Mouse (Mus musculus): ENCODE measurements at regions not wholly inside any gene's neighbourhood (a gene's known extent, or its start where the extent isn't known, plus 50 kb on each side); places are given as distances from the start of the nearest gene placed in this dataset.

DNA sequence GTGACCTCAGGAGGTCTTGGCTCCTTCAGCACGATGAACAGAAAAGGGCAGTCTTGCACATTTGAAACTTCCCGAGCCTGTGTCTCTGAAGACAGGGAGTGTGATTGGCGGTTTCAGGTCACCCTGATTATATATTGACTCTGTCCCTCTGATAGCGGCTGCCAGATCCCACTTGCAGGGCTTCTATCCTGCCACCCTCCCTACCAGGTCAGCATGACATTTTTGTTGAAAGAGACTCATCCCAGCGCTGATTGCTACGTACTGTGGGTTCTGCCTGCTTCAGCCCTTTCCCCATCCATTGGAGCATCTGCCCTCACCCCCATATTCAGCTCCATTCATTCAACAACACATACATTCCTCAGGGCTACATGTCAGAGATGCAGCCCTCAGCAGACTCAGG is 466.7 kb downstream of the Etnk1 start:
- no peak for DNase-seq

DNA sequence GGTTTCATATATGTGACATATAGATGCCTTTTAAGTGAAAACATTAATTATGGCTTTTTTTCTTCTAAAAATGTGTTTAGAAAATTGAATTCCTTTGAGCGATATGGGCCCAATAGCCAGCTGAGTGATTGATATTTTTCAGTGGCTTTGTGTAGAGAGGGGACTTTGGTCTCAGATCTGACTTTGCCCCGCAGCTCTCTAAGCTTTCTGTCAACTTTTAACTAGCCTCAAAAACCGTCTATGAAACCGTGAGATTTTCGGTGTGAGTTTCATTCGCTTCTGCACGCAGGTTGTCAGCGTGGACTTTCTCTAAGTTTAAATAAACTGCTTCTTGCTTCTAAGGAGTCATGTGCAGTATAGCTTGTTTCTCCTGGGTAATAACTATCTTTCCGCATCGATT is 467.3 kb downstream of the Etnk1 start:
- no peak for DNase-seq

DNA sequence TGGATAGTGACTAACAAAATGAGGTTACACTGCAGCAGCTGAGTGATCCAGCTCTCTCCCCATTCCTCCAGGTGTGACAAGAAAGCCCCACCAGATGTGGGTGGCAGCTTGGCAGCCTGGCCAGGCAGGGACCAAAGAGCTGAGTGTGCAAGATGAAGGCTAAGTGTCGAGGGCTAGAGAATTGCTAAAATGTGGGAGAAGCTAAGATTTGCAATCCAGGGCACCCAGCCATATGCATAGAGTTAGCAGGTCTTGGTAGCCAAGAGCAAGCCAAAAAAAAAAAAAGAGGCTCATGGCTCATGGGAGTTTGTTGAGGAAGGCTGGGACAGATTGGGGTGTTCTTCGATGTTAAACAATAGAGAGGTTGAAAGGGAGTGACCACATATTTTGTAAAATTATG is 468.0 kb downstream of the Etnk1 start:
- no peak for DNase-seq

DNA sequence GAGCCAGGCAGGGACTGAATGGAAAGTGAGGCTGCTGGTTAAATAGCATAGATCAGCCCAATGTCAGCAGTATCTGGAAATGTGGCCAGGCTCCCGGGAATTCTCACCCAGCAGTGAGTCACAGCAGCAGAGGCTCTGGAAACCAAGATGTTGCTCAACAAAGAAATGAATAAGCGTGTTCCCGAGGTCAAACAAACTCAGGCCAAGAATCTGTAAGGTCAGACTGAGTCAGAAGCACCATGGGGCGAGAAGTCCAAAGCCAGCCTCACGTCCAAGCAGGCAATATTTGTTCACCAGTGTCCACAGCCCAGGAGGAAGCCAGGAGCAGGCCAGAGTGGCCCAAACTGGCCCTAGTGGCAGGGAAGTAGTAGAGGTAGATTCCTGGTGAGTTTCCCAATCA is 473.6 kb downstream of the Etnk1 start:
- DNase-seq, result no peak

DNA sequence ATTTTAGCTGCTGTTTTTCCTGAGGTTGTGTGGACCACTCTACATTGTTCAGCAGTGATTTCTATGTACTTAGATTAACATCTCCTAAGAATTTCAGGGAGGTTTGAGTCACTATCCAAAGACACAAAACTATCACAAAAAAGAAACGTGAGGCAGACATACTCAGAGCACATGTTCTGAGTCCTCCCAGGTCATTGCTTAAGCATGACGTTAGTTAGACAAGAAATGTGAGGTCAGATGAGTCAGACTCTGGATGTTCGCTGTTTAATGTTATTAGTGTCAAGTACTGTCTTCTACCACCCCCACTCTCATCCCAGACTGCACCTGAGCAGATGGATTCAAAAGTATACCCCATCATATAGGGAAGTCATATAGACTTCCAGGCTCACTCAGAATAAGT is 475.0 kb downstream of the Etnk1 start:
- no peak for DNase-seq

DNA sequence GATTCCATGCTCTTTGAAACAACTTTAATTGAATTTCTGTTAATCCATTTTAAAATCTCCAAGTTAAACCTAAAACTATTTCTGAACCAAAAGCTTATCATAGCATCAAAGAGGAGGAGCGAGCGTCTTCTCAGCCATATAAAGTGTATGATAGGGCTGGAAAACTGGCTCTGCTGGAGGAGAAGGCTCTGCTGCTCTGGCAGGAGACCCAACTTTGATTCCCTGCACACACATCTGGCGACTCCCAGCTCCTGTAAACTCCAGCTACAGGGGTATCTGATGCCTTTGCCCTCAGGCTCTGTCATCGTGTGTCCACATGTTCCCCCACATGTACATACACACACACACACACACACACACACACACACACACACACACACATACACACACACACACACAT is 479.0 kb downstream of the Etnk1 start:
- no peak for DNase-seq

DNA sequence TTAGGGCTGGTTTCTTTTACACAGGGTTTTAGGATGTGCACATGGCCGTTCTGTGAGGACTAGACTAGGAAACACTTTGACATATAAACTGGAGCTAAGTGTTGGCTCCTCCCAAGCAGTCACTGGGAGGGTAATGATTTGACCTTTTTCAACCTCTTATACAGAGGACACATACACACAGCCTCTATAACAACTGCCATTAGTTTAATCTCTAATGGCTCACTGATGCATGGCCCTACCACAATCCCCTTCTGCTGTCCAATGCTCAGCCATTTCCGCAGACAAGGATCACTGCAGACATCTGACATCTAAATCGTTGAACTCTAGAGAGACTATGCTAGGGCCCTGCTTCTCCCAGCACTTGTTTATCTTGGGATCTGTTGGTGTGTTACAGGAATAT is 481.5 kb downstream of the Etnk1 start:
- DNase-seq, result no peak

DNA sequence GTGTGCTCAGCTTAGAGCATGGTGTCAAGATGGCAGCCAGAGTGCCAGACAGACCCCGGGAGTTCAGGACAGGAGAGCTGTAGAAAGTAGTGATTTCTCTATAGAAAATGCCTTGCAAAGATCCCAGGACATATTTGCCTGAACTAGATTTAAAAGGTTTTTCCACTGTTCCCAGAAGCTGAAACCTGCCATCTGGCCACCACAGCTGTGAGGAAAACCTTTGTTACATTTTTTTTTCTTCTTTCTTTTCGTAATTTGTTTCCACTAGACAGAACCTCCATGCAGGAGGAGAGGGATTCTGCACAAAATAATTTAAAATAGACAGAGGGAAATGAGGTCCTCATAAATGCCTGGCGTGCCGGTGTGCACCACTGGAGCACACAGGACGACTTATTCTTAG is 489.6 kb downstream of the Etnk1 start:
- DNase-seq, result no peak

DNA sequence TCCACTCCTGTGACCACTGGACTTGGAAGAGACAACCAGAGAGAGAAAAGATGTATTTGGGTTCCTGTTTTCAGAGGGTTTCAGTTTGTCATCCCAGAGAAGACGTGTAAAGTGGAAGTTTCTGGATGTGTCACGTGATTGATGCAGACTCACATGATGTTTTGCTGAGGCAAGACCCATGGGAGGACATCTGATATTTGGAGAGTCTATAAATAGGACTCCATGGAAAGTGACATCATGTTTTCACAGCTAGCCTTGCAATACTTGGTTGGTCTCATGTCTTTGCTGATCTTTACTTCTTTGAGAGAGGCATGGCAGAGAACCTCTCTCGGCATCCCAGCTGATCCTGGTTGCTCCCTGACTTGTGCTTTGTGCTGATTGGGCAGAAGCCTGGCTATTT is 493.8 kb downstream of the Etnk1 start:
- no peak for DNase-seq

DNA sequence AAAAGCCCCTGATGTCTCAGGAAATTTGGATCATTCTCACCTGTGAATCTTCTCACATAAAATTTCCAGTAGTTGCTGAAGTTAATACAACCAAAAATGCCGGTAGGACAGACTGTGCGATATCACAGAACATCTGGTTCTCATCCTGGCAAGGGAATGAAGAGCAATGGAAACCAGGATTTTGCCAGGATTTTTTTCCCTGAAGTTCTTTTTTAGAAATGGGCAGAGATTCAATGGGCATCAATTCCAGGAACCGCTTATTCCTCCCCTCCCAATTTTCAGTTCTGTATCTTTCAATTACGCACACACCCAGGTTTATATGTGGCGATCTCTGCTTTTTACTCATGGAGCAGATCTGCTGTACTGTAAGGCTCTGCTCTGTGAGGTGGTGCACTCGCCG is 496.3 kb downstream of the Etnk1 start:
- DNase-seq, result no peak

DNA sequence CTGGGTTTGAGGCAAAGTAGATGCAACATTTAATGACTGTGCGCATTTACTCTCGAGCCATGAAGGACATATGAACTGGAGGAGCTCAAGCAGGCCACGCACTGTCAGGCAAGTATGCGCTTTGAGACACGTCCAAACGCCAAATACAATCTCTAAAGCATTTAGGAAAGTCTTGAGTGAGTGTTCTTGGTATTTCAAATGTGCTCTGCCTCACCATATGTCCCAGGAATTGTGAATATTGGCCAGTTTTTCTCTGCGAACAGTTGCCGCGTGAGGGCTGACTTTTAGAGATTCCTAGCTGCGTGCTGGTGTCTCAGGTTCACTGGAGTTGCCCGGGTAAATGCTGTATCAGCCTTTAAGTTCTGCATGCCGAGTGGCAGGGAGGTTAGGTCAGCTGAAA is 498.4 kb downstream of the Etnk1 start:
- no peak for DNase-seq

DNA sequence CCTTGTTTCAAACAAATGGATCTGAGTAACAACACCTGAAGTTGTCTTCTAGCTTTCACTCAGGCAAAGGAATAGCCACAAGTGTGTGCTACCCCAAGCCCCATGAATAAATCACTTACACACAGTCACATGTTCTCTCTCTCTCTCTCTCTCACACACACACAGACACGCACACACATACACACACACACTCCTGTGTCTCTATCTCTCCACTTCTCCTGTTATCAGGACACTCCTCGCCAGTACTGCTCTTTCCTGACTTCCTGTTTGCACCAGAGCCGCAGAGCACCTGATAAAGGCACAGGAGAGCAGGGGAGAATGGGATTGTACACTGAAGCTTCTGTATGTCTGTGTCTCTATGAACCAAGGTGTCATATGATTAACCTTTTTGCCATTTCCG is 501.5 kb downstream of the Etnk1 start:
- no peak for DNase-seq

DNA sequence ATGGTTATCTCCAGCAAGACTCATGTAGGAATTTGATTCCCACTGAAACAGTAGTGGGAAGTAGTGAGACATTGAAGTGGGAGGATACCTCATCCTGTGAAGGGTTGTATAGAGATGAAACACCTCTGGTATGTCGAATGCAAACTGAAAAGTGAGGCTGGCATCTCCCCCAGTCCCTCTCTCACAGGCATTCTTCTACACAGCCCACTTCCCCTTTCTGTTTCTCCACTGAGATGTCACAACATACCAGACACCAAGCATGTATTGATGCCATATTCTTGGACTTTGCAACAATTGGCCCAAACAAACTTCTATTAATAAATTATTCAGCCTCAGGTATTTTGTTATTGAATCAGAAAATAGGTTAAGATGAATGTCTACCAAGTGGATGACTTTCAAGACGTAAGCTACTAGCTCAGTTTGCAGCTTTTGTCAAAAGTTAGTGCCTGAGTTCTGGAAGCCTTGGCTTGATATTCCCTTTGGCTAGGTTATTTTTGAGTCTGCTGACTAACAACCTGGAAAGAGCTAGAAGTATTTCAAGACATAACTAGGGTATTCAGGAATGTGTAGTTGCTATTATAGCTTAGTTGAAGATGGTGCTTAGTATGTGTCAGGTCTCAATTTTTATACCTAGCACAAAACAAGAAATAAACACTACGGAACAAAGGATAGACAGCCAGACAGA is 502.6 kb downstream of the Etnk1 start:
- no peak for DNase-seq

DNA sequence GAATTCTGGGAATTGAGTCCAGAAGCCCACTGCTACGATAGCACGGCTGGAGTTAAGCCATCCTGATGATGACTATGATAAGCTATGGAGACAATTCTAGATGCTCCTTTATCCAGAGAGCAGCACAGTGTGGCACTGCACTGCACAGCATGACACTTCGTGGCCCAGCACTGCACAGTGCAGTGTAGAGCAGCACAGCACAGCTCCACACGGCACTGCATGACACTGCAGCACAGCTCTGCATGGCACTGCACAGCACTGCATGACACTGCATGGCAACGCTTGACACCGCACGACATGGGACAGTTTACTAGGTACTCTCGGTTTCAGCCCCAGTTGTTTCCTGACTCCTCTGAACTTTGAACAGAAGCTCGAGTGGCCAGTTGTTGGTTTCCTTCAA is 523.1 kb downstream of the Etnk1 start:
- no peak for DNase-seq

DNA sequence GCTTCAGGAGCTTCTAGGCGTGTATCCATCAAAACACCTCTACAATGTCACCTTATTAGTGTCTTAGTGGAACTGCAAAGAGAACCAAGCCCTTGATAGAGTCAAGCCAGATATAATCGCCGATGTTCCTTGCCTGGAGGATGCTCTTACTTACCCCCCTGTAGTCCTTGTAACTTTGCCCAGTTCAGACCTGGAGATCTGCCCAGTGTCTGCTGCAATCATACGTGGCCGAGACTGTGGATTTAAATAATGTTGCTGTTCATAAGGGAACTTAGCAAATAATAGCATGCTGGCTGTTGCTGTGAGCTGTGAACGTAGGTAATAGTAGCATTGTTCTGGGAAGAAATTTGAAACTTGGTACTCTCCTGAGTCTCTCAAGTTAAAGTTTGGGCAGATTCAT is 523.8 kb downstream of the Etnk1 start:
- peak; percentile 86 to 88 for DNase-seq

DNA sequence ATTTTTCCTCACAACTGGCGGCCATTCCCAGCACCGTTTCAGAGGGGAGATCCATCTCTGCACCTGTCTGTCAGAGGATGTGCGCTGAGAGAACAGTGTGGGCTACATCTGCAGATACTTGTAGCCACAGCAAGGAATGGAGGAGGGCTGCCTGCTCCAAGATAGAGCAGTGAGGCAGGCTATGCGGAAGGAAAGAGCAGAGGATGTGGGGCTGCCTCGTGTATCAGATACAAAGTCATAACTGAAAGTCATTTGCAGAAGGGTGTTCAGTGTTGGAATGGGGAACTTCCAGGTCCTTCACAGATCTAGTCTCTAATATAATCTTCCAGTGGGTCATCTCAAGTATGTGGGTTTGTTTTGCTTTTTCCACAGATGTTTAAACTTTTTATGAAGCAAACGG is 531.0 kb downstream of the Etnk1 start:
- DNase-seq, result no peak

DNA sequence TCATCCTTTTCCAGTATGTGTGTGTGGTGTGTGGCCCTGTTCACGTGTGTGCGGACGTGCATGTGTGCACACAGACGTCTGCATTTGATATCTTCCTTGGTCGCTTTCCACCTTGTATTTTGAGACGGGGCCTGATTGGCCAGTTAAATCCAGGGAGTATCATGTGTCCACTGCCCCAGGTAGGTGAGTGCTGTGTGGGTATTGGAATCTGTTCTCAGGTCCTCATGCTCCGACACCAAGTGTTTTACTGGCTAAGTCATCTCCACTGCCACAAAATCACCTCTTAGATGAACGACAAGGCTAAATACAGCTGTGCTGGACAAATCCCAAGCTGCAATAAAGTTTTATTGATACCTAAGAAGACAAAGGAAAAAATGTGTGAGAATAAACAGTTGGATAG is 537.0 kb downstream of the Etnk1 start:
- DNase-seq, result no peak

DNA sequence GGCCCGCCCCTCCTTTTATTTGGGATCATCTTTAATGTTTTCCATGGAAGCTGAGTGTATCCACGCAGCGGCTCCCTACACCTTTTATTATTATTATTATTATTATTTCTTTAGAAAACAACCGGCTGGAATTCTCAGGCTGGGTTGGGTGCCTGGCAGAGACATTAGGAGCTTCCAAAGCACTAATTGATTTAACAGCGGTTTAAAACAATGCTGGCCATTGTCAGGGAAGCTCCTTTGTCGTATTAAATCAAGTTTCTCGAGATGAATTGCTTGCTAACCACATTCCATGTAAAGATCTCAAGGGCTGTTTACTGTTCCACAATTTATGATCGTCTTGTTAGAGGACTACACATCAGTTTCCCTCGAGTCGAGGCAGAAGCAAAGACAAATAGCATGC is 539.4 kb downstream of the Etnk1 start:
- DNase-seq, result no peak

DNA sequence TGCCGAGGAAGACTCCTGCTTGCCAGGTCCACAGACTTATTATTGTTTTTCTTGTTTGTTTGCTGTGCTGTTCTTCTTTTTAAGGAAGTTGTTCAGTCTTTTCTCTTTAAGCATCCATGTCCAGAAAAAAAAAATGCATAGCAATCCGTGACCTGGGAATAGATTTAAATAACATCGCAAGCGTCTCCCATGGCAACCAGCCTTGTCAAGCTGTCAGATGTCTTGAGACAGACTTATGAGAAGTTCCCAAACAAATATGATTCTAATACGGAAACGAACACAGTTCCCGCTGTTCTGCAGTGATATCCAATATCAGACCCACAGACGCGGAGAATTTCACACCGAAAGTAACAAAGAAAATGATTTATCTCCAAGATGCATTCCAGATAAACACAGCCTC is 547.4 kb downstream of the Etnk1 start:
- DNase-seq, result peak in 1 of 2 experiments; percentile 6

DNA sequence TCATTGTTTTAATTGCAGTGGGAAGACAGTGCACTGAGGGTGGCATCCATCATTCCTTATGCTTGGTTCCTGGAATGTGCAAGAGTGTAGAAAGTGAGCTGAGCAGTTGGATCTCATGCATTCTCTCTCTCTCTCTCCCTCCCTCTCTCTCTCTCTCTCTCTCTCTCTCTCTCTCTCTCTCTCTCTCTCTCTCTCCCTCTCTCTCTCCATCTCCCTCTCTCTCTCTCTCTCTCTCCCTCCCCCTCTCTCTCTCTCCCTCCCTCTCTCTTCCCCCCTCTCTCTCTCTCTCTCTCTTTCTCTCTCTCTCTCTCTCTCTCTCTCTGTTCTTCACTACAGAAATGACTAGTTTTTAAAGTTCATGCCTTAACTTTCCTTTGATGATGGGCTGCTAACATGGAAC is 583.1 kb downstream of the Etnk1 start:
- DNase-seq, result no peak

DNA sequence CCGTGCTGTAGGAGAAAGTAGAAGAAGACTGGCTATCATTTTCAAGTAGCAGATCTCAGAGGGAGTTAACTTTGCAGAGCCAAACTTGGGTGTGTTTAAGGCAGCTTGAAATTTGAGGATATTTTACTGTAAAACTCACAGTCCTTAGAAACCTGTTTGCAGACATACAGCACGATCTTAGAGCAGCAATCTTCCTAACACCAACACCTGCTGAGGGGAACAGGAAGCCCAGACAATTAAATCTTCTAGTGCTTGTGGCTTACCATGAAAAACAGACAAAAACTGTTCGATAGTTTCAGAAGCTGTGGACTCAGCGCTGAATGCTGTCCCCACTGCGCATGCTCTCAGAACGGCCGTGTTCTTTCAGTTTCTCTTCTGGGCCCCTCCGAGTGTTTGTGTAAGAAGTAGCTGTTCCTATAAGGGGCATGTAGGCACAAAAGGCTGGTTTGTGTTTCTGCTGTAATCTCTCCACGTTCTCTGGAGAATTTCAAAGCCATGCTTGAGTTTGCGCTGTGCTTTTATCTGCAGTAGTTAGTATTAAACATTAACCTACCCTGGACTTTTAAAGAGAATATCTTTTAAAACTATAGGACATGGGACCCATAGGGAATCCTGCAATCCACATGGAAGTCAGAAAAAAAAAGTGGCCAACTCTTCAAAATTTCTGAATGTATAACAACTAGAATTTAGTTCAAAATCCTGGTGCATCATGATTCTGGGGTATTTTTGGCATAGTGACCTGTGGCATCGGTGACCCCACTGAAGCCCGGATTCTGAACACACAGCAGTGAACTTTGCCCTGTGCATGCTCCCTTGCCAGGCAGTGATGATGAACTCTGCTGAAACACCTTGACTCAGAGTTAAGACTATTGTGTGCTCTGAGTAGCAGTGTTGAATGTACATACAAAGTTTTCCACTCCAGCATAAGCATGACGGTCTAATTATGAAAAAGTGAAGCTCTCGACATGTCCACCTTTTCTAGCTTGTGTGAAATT is 584.4 kb downstream of the Etnk1 start:
- DNase-seq, result no peak

DNA sequence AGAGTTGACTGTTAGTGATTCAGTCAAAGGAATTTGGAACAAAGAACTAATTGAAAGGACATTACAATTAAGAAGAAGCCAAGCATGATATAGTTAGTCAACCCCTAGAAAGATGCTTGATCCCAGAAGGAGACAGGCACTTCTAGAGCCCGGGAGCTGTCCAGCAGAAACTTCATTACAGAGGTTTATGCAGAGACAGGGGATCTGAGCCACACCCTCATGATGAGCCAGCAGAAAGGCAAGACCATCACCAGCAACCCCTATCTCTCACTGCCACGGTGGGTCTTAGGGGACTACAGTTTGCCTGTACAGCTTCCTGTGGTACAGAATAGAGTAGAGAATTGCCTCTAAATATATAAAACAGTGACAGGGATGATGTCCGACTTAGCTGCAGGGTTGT is 590.4 kb downstream of the Etnk1 start:
- DNase-seq, result no peak

DNA sequence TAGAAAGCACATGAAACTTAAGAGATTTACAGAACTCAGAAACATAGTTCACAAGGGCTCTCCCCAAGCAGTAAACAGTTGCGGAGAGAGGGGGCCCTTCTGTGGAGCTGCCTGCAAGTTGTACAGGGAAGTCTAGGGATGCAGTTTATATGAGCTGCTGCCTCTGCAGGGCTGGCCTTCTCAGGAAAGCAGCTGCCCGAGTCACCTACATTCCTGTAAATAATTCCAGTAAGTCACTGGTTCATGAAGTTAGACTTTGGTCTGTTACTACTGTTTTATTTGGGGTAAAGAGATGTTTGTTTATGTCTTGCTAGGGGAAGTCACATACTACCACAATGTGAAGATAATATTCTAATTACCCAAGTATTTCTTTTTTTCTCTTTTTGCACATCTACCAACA is 601.1 kb downstream of the Etnk1 start:
- DNase-seq, result no peak

Data from cerebellum, postnatal 10 days (tissue).